Mouse (Mus musculus): ENCODE data around the gene Scamp2. TPM values are rescaled to one million over a fixed set of nuclear protein-coding genes. Genes with fewer than 3 reads are reported as not detected.

The Scamp2 gene
- 10 to 100 TPM; 63.4 to 72.2 TPM for total RNA-seq (2021)
- long read RNA-seq, experiment 1, transcript Scamp2-201 (9 exons, 2,340 nt), result major isoform, 94 of 109 reads
- long read RNA-seq, experiment 1, partial matches to known transcripts, result 6 of 109 reads
- long read RNA-seq, experiment 1, other reads (novel, unspliced or antisense), result 9 of 109 reads
- long read RNA-seq, experiment 2, transcript Scamp2-201 (9 exons, 2,340 nt), result major isoform, 148 of 175 reads
- long read RNA-seq, experiment 2, partial matches to known transcripts, result 11 of 175 reads
- long read RNA-seq, experiment 2, other reads (novel, unspliced or antisense), result 14 of 175 reads

DNA sequence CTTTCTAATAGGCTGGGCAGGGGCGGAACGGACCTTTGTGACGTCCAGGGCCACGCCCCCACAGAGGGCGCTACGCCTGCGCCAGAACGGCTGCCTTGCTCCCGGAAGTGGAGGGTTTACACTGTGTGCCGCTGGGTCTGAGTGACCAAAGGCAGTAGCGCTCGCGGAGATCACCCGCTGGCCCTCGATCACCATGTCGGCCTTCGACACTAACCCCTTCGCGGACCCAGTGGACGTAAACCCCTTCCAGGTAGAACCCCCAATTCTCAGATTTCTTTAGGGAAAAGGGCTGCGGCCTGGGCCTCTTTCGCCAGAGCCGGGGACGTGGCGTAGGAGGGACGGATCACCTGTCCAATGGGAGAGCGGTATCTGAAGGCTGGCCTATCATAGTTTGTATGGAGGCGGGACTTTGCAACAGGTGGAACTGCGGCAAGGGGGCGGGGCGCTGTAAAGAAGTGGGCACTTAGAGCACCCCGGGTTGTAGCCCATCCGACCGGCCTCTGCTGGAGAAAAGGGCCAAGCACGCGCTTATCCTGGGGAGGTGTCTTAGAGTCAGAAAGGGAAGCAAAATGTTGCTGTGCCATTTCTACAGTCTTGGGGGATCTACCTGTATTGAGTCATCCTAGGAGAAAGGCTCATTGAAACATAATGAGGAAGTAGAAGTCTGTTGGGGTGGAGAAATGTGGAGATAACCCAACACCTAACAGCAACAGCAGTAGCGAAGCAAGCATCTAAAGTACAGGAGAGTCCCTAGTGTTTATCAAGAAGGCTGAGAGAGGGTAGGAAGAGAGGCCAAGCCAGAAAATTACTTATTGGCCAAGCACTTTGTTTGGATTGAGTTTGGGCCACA is at the start of gene Scamp2:
TSS of gene Scamp2 (plus strand) at position 83 of the 850 bp plus-strand sequence.
- DNase-seq (ENCODE audit: low spot score in 2 of 2), result peak; percentile 66 to 85

DNA sequence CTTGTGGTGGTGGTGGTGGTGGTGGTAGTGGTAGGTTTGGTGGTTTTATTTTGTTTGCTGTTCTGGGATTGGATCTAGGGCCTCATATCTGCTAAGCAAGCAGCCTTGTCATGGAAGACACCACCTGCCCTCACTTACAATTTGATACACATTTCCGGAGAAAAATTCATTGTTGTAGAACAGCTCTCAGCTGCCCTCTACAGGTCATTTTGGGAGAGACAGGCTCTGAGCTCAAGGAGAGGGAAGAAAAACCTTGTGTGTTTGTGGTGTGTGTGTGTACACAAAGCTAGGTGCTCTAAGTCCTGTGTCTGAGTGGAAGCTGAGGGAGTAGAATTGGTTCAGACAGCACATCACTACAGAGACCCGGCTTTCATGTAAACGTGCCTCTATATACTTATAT is 43.6 kb upstream of the Scamp2 start:
- DNase-seq (ENCODE audit: low spot score in 2 of 2), result no peak

DNA sequence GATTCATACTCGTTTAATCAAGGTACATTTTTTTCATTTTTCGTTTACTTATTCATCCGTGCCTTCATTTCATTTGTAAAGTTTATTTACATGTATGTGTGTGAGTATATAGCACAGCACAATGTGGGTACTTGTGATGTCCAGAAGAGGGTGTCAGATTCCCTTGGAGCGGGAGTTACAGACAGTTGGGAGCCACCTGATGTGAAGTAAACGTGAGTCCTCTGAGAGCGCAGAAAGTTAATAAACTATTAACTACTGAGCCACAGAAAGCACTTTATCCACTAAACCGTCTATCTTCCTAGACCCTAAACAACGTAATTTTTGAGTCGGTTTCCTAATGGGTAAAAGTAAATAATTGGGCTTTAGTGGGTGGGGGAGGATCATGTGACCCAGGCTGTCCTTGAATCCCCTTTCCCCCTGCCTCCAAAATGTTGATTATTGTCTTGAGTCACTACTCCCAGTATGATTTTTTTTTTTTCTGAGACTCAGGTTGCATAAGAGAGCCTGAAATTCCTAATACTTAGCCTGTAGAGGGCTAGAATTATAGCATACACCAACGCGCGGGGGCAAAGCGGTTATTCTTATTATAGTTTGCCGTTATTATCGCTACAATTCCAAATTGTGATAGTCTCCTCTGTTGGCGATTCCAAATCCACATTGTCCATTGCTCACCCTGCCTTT is 40.2 kb upstream of the Scamp2 start:
- no peak for DNase-seq (ENCODE audit: low spot score in 2 of 2)

DNA sequence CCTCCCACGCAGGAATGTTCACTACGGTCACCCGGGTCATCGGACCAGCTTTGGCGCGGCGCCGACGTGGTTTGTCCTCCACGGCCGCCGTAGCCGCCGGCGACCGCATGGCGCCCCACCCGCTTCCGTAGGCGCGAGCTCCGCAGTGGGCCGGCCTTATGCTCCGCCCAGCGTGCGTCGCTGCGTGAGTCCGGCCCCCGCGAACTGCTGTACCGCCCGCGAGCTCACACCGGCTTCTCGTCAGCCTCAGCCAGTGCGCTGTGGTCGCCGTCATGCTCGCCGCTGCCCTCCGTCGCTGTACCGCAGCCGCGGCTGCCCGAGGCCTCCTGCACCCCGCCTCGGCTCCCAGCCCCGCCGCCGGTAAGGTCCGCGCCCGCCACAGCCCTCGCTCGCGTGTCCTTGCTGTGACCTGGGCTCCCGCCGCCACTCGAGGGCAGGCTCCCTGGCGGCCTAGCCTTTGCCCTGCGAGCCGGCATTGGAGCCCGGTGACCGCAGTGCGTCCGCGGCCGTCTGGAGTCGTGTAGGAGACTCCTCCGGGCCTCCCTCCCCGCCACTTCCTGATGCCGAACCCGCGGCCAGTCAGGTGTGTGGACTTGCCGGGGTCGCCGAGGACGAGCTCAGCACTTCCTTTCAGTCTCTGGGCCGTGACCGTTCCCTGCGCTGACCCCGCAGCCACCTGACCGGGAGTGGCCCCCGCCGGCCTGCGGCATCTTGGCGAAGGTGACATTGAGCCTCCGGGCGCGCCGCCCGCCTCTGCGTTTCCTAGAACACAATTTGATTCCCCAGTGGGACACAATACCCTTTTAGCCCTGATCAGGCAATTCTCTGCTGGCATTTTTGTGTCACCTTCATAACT is 39.5 kb upstream of the Scamp2 start, which contains the start of gene Cox5a:
TSS of gene Cox5a (plus strand) at position 219 of the 856 bp plus-strand sequence.
- DNase-seq (ENCODE audit: low spot score in 2 of 2), result peak; percentile 89

GRCm38 (mm10) chr9:57522114-57522860 is 38.5 kb upstream of the Scamp2 start:
- DNase-seq (ENCODE audit: low spot score in 2 of 2), result no peak

- DNase-seq (ENCODE audit: low spot score in 2 of 2), result no peak
Measured at GRCm38 (mm10) chr9:57522861-57523246, 37.9 kb upstream of the Scamp2 start.

- no peak for DNase-seq (ENCODE audit: low spot score in 2 of 2)
Measured at GRCm38 (mm10) chr9:57523754-57524153, 37.0 kb upstream of the Scamp2 start.

- no peak for DNase-seq (ENCODE audit: low spot score in 2 of 2)
Measured at GRCm38 (mm10) chr9:57524439-57524838, 36.3 kb upstream of the Scamp2 start.

DNA sequence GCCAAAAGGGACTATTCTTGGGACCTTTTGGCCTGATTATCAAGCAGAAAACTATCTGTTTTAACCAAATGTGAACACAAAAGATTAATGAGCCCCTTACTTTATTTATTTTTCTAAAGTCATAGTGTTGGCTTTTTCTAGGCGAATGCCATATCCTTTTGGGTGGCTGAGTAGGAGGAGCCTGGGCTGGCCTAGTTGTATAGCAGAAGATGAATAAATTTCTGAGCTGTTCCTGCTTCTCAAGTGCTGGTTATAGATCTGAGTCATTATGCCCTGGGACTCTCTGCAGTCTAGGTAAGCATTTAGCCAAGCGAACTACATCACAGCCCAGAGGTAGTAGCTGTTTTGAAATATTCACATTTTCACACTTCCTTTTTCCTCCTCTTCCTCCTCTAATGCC is 35.2 kb upstream of the Scamp2 start:
- no peak for DNase-seq (ENCODE audit: low spot score in 2 of 2)

- no peak for DNase-seq (ENCODE audit: low spot score in 2 of 2)
Measured at GRCm38 (mm10) chr9:57526435-57526834, 34.3 kb upstream of the Scamp2 start.

DNA sequence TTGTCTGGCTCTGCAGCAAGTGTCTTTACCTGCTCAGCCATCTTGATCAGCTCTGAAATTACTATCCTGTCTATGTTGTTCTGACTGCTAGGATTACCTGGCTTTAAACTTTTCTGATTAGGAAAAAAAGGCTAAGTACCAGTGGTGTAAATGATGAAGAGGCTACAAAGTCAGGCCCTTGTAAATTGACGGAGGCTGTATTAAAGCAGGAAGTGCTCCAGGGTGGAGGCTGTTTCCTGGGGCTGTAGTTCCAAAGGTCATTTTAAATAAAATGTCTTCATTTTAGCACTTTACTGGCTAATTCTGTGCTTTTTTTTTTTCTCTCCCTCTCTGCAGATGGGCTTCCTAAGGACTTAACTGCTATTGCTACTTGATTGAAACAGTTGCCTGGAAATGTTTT is 28.8 kb upstream of the Scamp2 start:
- DNase-seq (ENCODE audit: low spot score in 2 of 2), result no peak

DNA sequence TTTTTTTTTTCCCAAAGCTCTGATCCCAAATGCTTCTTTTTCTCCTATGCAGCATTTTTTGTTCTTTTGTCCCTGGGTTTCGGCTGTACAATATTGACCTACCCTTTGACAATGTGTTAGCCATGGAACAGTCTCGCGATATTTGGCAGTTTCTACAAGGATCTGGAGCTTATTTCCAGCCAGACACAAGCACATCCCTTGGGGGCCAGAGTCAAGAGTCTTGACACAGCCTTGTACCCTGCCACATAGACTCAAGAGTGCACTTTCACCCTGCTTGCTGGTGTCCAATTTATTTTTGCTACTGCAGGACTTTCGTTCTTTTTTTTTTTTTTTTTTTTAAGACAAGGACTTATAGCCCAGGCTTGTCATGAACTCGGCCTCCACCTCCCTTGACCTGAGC is 24.4 kb upstream of the Scamp2 start:
- no peak for DNase-seq (ENCODE audit: low spot score in 2 of 2)

GRCm38 (mm10) chr9:57537044-57537727 is 23.6 kb upstream of the Scamp2 start, which contains the start of gene Fam219b:
TSS of gene Fam219b (plus strand) at chr9:57537528.
- peak; percentile 83 to 86 for DNase-seq (ENCODE audit: low spot score in 2 of 2)

GRCm38 (mm10) chr9:57537728-57538181 is 23.0 kb upstream of the Scamp2 start:
- no peak for DNase-seq (ENCODE audit: low spot score in 2 of 2)

- DNase-seq (ENCODE audit: low spot score in 2 of 2), result no peak
Measured at GRCm38 (mm10) chr9:57539550-57539949, 21.2 kb upstream of the Scamp2 start.

DNA sequence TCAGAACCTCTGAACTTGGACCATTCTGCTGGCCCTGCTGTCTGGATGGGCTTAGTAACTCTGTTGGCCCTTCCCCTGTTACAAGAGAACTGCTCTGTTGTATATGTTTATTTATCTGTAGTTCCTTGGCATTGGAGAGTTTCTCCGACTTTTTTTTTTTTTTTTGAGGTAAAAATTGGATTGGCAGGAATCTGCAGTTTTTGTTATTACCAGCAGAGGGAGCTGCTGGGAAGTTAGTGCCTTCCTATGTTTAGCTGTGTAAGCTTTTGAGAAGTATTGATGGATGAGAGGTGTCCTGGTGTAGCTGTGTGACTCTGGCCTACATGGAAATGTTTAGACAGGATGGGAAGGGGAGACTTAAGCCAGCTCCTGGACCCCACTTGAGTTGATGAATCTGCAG is 19.4 kb upstream of the Scamp2 start:
- DNase-seq (ENCODE audit: low spot score in 2 of 2), result no peak

- DNase-seq (ENCODE audit: low spot score in 2 of 2), result no peak
Measured at GRCm38 (mm10) chr9:57543951-57544350, 16.8 kb upstream of the Scamp2 start.

- DNase-seq (ENCODE audit: low spot score in 2 of 2), result no peak
Measured at GRCm38 (mm10) chr9:57547287-57547686, 13.5 kb upstream of the Scamp2 start.

DNA sequence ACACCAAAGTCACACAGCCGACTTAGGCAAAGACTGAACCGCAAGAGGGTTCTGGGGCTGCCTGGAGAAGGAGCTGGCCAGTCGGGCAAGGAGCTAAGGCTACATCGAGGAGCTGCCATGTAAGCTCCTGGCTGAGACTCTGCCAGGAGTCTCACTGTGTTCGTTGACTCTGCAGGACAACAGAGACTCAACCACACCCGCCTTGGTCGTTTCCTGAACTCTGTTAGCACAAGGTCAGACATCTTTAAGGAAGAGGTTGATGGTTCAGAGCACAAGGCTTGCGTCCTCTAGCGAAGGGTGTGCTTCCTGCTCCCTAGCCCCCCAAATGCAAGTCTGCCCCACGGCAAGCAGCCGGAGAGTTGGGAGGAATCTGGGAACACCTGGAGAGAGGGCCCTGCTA is 12.9 kb upstream of the Scamp2 start:
- no peak for DNase-seq (ENCODE audit: low spot score in 2 of 2)
